Mouse (Mus musculus) testis, adult 2 months (tissue): ENCODE data around the gene Ttyh3. TPM values are rescaled to one million over a fixed set of nuclear protein-coding genes. Genes with fewer than 3 reads are reported as not detected.

ENCODE experiments used
- H3K27ac ChIP-seq: fragments of 200-500 bp; 2 replicates; pipeline ENCODE4 v1.5.1; 2012; ENCODE audit warnings: low read depth, low read length; ENCODE audit not compliant: control insufficient read depth, insufficient read depth
- H3K27me3 ChIP-seq: fragments of 200-500 bp; 2 replicates; pipeline ENCODE4 v1.6.1; 2012; ENCODE audit warnings: mild to moderate bottlenecking, low read length, moderate library complexity; ENCODE audit not compliant: control insufficient read depth, insufficient read depth
- H3K36me3 ChIP-seq: fragments of 200-500 bp; 2 replicates; pipeline ENCODE4 v1.6.1; 2012; ENCODE audit warnings: mild to moderate bottlenecking, low read length; ENCODE audit not compliant: control insufficient read depth, insufficient read depth
- H3K4me1 ChIP-seq: fragments of 200-500 bp; 2 replicates; pipeline ENCODE4 v1.6.1; 2012; ENCODE audit warnings: low read length; ENCODE audit not compliant: control insufficient read depth, insufficient read depth
- H3K4me3 ChIP-seq: fragments of 200-500 bp; 2 replicates; pipeline ENCODE4 v1.5.1; 2012; ENCODE audit warnings: low read depth, mild to moderate bottlenecking, low read length, moderate library complexity, mixed read lengths; ENCODE audit not compliant: control insufficient read depth
- CTCF ChIP-seq: fragments of 200-500 bp; IDR thresholded peaks from 2 replicates; pipeline ENCODE4 v1.5.1; 2012; ENCODE audit warnings: low read depth, mild to moderate bottlenecking, inconsistent platforms, low read length, moderate library complexity; ENCODE audit not compliant: control insufficient read depth, insufficient read depth, insufficient replicate concordance
- POLR2A ChIP-seq: fragments of 200-500 bp; IDR thresholded peaks from 2 replicates; pipeline ENCODE4 v1.6.1; 2012; ENCODE audit warnings: low read depth, mild to moderate bottlenecking, inconsistent platforms, low read length, moderate library complexity; ENCODE audit not compliant: control insufficient read depth
- polyA plus RNA-seq: library from polyadenylated mRNA; depleted of rRNA; stranded (reverse); fragments of >200 nt; gene quantifications from 2 replicates; pipeline ENCODE4 v1.2.3, GENCODE M21; 2012

Ttyh3 gene
- polyA plus RNA-seq, 1 experiment = 16.2 TPM

DNA sequence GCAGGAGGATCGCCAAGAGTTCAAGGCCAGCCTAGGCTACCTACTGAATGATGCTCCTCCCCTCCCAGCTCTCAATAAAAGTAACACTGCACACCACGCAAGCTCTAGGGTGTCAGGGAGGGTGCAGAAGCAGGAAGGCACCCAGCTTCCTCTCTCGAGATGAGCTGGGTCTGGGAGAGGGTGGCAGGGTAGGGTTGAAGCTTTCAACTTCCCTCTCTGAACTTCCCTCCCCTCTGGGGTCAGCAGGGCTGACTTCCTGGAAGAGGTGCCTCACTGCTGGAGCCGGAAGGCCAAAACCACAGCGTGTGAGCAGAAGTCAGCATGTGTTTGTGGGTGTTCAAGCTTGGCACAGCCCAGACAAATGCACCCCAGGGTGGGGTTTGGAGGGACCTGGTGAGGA lies 31.1 kb downstream of the Ttyh3 start:
- Histone ChIP-seq H3K4me3 (no peak overlapping the region), H3K36me3 (no peaks in the 10 kb centered on the region), H3K4me1 (no peaks in the 10 kb centered on the region), H3K27me3 (no peaks in the 10 kb centered on the region), H3K27ac (no peak overlapping the region)
- TF ChIP-seq CTCF (no peak), POLR2A (no peak)

DNA sequence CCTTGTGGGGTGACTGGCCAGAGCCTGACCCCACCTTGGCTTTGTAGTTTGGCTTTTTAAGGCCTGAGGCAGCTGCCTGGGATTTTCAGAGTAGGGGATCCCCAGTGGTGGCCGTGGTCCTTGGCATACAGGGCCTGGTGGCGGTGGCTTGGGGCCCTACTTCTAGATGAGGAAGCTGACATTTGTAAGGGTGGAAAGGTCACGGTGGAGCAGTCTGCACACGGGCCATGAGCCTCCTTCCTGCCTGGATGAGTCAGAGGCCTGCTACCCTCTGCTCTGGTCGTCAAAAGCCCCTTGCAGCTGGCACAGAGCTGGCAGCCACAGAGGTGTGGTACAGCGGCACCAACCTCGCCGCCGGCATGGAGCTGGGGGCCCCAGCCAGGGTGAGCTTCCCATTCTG lies 32.1 kb downstream of the Ttyh3 start:
- TF ChIP-seq CTCF (no peak), POLR2A (no peak)
- no peak overlapping the region for H3K4me3 ChIP-seq
- H3K27ac ChIP-seq = no peak overlapping the region
- H3K27me3 ChIP-seq = no peaks in the 10 kb centered on the region
- H3K36me3 ChIP-seq = no peaks in the 10 kb centered on the region
- H3K4me1 ChIP-seq = no peaks in the 10 kb centered on the region

DNA sequence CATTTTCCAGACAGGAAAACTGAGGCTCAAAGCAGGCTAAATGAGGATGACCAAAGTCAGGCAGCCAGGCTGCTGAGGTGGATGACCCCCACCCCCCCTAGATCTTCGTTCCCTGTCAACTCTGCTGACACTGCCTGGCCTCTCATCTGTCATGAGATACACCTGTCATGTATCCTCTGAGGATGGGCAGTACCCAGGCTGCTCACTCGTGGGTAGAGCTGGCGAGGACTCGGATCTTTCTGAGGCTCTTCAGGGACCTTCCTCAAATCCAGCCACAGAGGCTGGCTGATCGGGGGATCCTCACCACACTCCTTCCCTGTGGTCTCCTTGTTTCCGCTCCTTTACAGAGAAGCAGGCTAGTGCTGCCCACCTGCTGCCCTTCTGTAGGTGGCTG lies 32.7 kb downstream of the Ttyh3 start:
- H3K4me3 ChIP-seq = no peak overlapping the region
- H3K4me1 ChIP-seq = peaks cover 2% of the 10 kb centered on the region; the same call in 1 of the 2 replicates
- no peak overlapping the region for H3K27ac ChIP-seq
- H3K27me3 ChIP-seq = no peaks in the 10 kb centered on the region
- TF ChIP-seq CTCF (no peak), POLR2A (no peak)
- H3K36me3 ChIP-seq = no peaks in the 10 kb centered on the region

DNA sequence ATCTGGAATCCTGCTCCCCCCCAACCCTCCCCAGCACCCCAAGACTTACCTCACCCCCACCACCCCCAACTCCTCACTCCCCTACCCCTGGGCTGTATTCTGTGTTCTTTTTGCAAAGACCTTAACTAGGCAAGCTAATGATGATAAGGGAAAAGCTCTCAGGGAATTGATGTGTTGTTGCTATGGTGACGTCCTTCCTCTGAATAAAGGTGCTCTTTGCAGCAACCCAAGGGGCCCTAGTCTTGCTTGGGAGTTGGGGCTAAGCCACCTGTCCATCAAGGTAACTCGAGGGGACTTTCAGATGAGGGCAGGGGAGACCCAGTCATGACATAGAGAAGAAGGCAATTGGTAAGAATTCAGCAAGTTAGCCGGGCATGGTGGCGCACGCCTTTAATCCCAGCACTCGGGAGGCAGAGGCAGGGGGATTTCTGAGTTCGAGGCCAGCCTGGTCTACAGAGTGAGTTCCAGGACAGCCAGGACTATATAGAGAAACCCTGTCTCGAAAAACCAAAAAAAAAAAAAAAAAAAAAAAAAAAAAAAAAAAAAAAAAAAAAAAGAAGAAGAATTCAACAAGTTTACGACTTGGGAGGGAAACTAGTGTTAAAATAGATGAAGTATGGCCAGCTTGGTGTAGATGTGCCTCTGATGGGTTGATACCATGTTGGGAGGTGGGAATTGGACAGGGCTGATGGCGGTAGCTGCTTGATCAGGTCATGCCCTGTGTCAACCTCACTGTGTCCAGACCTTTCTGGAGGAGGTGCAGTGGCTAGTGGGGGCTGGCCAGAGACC lies 33.3 kb downstream of the Ttyh3 start:
- TF ChIP-seq CTCF (no peak), POLR2A (no peak)
- no peak overlapping the region for H3K4me3 ChIP-seq
- no peak overlapping the region for H3K27ac ChIP-seq
- H3K36me3 ChIP-seq = no peaks in the 10 kb centered on the region
- peaks cover 6% of the 10 kb centered on the region; the same call in 1 of the 2 replicates for H3K4me1 ChIP-seq
- H3K27me3 ChIP-seq = no peaks in the 10 kb centered on the region

DNA sequence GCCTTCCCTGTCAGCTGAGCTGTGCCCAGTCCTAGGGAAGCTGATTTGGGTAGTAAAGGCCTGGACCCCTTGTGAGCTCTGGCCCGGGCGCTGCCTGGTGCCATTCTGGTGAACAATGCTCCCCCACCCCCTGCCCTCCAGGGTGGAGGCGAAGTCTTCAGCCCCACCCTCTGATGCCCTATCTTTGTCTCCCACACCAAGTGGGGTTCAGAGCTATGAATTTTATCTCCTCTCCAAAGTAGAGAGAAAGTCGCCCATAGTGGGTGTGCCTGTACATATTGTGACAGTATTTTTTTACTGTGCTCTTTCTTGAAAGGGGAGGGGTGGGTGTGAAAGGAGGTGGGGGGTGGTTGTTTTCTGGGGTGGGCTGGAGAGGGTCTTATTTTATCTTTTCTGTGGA lies 34.0 kb downstream of the Ttyh3 start:
- H3K27ac ChIP-seq = no peak overlapping the region
- H3K36me3 ChIP-seq = no peaks in the 10 kb centered on the region

DNA sequence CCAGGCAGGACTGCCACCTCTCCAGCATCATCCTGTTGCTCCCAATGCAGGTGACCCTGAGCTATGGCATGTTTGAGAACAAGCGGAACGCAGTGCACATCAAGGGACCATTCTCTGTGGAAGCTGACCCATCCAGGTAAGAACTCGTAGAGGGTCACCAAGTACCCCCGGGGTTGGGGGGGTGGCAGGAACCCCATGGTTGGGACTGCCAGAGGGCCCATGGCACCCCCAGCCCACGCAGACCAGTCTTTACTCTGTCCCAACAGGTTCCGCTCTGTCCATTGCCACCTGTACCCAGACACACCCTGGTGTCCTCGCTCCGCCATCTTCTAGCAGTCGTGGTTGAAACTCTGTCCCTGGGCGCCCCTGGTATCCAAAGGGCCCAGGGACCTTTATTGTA lies 34.7 kb downstream of the Ttyh3 start:
- no peak overlapping the region for H3K27ac ChIP-seq
- H3K36me3 ChIP-seq = no peaks in the 10 kb centered on the region
- H3K4me1 ChIP-seq = peaks cover 6% of the 10 kb centered on the region; the same call in 1 of the 2 replicates
- H3K27me3 ChIP-seq = no peaks in the 10 kb centered on the region
- H3K4me3 ChIP-seq = no peak overlapping the region
- TF ChIP-seq CTCF = no peak
- no peak for TF ChIP-seq POLR2A

More for the DNA sequence above, 34.0 kb downstream of the Ttyh3 start:
- Histone ChIP-seq H3K4me3 (no peak overlapping the region), H3K4me1 (peaks cover 6% of the 10 kb centered on the region; the same call in 1 of the 2 replicates), H3K27me3 (no peaks in the 10 kb centered on the region)
- TF ChIP-seq POLR2A = no peak
- TF ChIP-seq CTCF = no peak

DNA sequence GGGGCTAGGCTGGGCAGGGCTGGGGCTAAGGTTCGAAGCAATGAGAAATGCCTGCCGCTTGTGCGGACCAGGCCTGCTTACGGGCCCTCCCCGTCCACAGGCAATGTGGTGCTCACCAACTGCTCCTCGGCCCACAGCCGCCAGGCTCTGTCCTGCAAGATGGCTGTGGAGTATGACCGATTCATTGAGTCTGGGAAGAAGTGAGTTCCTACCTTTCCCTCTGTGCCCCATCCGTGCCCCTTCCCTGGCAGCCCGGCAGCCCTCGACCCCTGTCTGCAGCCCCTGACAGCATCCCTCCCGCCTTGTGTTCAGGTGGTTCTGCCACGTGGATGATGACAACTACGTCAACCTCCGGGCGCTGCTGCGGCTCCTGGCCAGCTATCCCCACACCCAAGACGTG lies 36.6 kb downstream of the Ttyh3 start:
- no peaks in the 10 kb centered on the region; the same call in none of the 2 replicates for H3K27me3 ChIP-seq
- no peaks in the 10 kb centered on the region for H3K36me3 ChIP-seq
- TF ChIP-seq CTCF (no peak), POLR2A (no peak)
- H3K27ac ChIP-seq = no peak overlapping the region
- no peak overlapping the region for H3K4me3 ChIP-seq
- H3K4me1 ChIP-seq = peaks cover 16% of the 10 kb centered on the region
